Mouse (Mus musculus): ENCODE data around the gene Gnaq. TPM values are rescaled to one million over a fixed set of nuclear protein-coding genes. Genes with fewer than 3 reads are reported as not detected.

The Gnaq gene
- polyA plus RNA-seq, 1 experiment: not detected

GRCm38 (mm10) chr19:16372752-16373486, 240.3 kb downstream of the Gnaq start:
- no peaks in the 10 kb centered on the region for H3K4me1 ChIP-seq (ENCODE audit: control insufficient read depth)
- no peaks in the 10 kb centered on the region for H3K27me3 ChIP-seq (ENCODE audit: control insufficient read depth)
- H3K9me3 ChIP-seq (ENCODE audit: control insufficient read depth, low read length): no peaks in the 10 kb centered on the region
- H3K4me3 ChIP-seq (replicated peaks): no peak overlapping the region
- no peaks in the 10 kb centered on the region for H3K36me3 ChIP-seq (ENCODE audit: control insufficient read depth)
- no peak for TF ChIP-seq TAL1 (IDR thresholded peaks at IDR 0.05; ENCODE audit: low read length)
- no peak for TF ChIP-seq GATA1 (IDR thresholded peaks at IDR 0.05; ENCODE audit: low read length)

GRCm38 (mm10) chr19:16375881-16376280, 243.2 kb downstream of the Gnaq start:
- H3K4me3 ChIP-seq (replicated peaks): no peak overlapping the region
- no peaks in the 10 kb centered on the region for H3K36me3 ChIP-seq (ENCODE audit: control insufficient read depth)
- no peaks in the 10 kb centered on the region for H3K9me3 ChIP-seq (ENCODE audit: control insufficient read depth, low read length)
- TF ChIP-seq GATA1 (IDR thresholded peaks at IDR 0.05; ENCODE audit: low read length) (no peak), TAL1 (IDR thresholded peaks at IDR 0.05; ENCODE audit: low read length) (no peak)
- no peaks in the 10 kb centered on the region for H3K27me3 ChIP-seq (ENCODE audit: control insufficient read depth)
- no peaks in the 10 kb centered on the region for H3K4me1 ChIP-seq (ENCODE audit: control insufficient read depth)

- Histone ChIP-seq H3K4me1 (ENCODE audit: control insufficient read depth) (no peaks in the 10 kb centered on the region), H3K27me3 (ENCODE audit: control insufficient read depth) (no peaks in the 10 kb centered on the region), H3K4me3 (replicated peaks) (no peak overlapping the region), H3K9me3 (ENCODE audit: control insufficient read depth, low read length) (no peaks in the 10 kb centered on the region), H3K36me3 (ENCODE audit: control insufficient read depth) (no peaks in the 10 kb centered on the region; the same call in 1 of the 2 replicates)
- TF ChIP-seq TAL1 (IDR thresholded peaks at IDR 0.05; ENCODE audit: low read length) (no peak), GATA1 (IDR thresholded peaks at IDR 0.05; ENCODE audit: low read length) (no peak)
Measured at GRCm38 (mm10) chr19:16378565-16378964, 245.9 kb downstream of the Gnaq start.

- no peak overlapping the region for H3K4me3 ChIP-seq (replicated peaks)
- no peaks in the 10 kb centered on the region for H3K27me3 ChIP-seq (ENCODE audit: control insufficient read depth)
- H3K9me3 ChIP-seq (ENCODE audit: control insufficient read depth, low read length): no peaks in the 10 kb centered on the region
- H3K36me3 ChIP-seq (ENCODE audit: control insufficient read depth): no peaks in the 10 kb centered on the region; the same call in 1 of the 2 replicates
- no peaks in the 10 kb centered on the region for H3K4me1 ChIP-seq (ENCODE audit: control insufficient read depth)
- no peak for TF ChIP-seq TAL1 (IDR thresholded peaks at IDR 0.05; ENCODE audit: low read length)
Measured at GRCm38 (mm10) chr19:16379687-16380086, 247.1 kb downstream of the Gnaq start.

GRCm38 (mm10) chr19:16382392-16382791, 249.8 kb downstream of the Gnaq start:
- no peak for TF ChIP-seq GATA1 (IDR thresholded peaks at IDR 0.05; ENCODE audit: low read length)
- no peak for TF ChIP-seq TAL1 (IDR thresholded peaks at IDR 0.05; ENCODE audit: low read length)
- no peak overlapping the region for H3K4me3 ChIP-seq (replicated peaks)
- no peaks in the 10 kb centered on the region for H3K27me3 ChIP-seq (ENCODE audit: control insufficient read depth)
- no peaks in the 10 kb centered on the region for H3K4me1 ChIP-seq (ENCODE audit: control insufficient read depth)
- H3K9me3 ChIP-seq (ENCODE audit: control insufficient read depth, low read length): no peaks in the 10 kb centered on the region
- H3K36me3 ChIP-seq (ENCODE audit: control insufficient read depth): no peaks in the 10 kb centered on the region; the same call in 1 of the 2 replicates

- Histone ChIP-seq H3K27me3 (ENCODE audit: control insufficient read depth) (no peaks in the 10 kb centered on the region), H3K36me3 (ENCODE audit: control insufficient read depth) (no peaks in the 10 kb centered on the region; the same call in 1 of the 2 replicates)
Measured at GRCm38 (mm10) chr19:16383127-16383526, 250.5 kb downstream of the Gnaq start.

GRCm38 (mm10) chr19:16384094-16384493, 251.5 kb downstream of the Gnaq start:
- Histone ChIP-seq H3K4me1 (ENCODE audit: control insufficient read depth) (no peaks in the 10 kb centered on the region), H3K27me3 (ENCODE audit: control insufficient read depth) (no peaks in the 10 kb centered on the region), H3K4me3 (replicated peaks) (no peak overlapping the region), H3K9me3 (ENCODE audit: control insufficient read depth, low read length) (no peaks in the 10 kb centered on the region), H3K36me3 (ENCODE audit: control insufficient read depth) (no peaks in the 10 kb centered on the region; the same call in 1 of the 2 replicates)
- TF ChIP-seq GATA1 (IDR thresholded peaks at IDR 0.05; ENCODE audit: low read length) (no peak), TAL1 (IDR thresholded peaks at IDR 0.05; ENCODE audit: low read length) (no peak)

More at GRCm38 (mm10) chr19:16383127-16383526, 250.5 kb downstream of the Gnaq start:
- no peaks in the 10 kb centered on the region for H3K4me1 ChIP-seq (ENCODE audit: control insufficient read depth)
- no peak overlapping the region for H3K4me3 ChIP-seq (replicated peaks)
- no peak for TF ChIP-seq TAL1 (IDR thresholded peaks at IDR 0.05; ENCODE audit: low read length)
- TF ChIP-seq GATA1 (IDR thresholded peaks at IDR 0.05; ENCODE audit: low read length): no peak
- no peaks in the 10 kb centered on the region for H3K9me3 ChIP-seq (ENCODE audit: control insufficient read depth, low read length)

- no peaks in the 10 kb centered on the region; the same call in 1 of the 2 replicates for H3K36me3 ChIP-seq (ENCODE audit: control insufficient read depth)
- H3K4me1 ChIP-seq (ENCODE audit: control insufficient read depth): no peaks in the 10 kb centered on the region
- H3K9me3 ChIP-seq (ENCODE audit: control insufficient read depth, low read length): no peaks in the 10 kb centered on the region
- no peak overlapping the region for H3K4me3 ChIP-seq (replicated peaks)
- no peaks in the 10 kb centered on the region for H3K27me3 ChIP-seq (ENCODE audit: control insufficient read depth)
- no peak for TF ChIP-seq GATA1 (IDR thresholded peaks at IDR 0.05; ENCODE audit: low read length)
Measured at GRCm38 (mm10) chr19:16384957-16385356, 252.3 kb downstream of the Gnaq start.

GRCm38 (mm10) chr19:16386514-16386913, 253.9 kb downstream of the Gnaq start:
- H3K27me3 ChIP-seq (ENCODE audit: control insufficient read depth): no peaks in the 10 kb centered on the region
- H3K4me1 ChIP-seq (ENCODE audit: control insufficient read depth): no peaks in the 10 kb centered on the region
- TF ChIP-seq GATA1 (IDR thresholded peaks at IDR 0.05; ENCODE audit: low read length) (no peak), TAL1 (IDR thresholded peaks at IDR 0.05; ENCODE audit: low read length) (no peak)
- H3K36me3 ChIP-seq (ENCODE audit: control insufficient read depth): no peaks in the 10 kb centered on the region; the same call in 1 of the 2 replicates
- no peak overlapping the region for H3K4me3 ChIP-seq (replicated peaks)
- no peaks in the 10 kb centered on the region for H3K9me3 ChIP-seq (ENCODE audit: control insufficient read depth, low read length)

Data from erythroblast, embryonic 14.5 days (primary cell).